Mouse (Mus musculus) cerebellum, adult 2 months (tissue): ENCODE data around the gene Arpp21.

Experiments used
- CTCF ChIP-seq: fragments of 200-500 bp; IDR thresholded peaks from 2 replicates; pipeline ENCODE4 v1.5.1; 2011; ENCODE audit warnings: low read depth, mild to moderate bottlenecking, control low read depth, low read length, moderate library complexity, borderline replicate concordance; ENCODE audit not compliant: insufficient read depth
- POLR2A ChIP-seq: fragments of 200-500 bp; IDR thresholded peaks from 2 replicates; pipeline ENCODE4 v1.6.1; 2011; ENCODE audit warnings: low read length, control low read depth, borderline replicate concordance; ENCODE audit not compliant: insufficient read depth

DNA sequence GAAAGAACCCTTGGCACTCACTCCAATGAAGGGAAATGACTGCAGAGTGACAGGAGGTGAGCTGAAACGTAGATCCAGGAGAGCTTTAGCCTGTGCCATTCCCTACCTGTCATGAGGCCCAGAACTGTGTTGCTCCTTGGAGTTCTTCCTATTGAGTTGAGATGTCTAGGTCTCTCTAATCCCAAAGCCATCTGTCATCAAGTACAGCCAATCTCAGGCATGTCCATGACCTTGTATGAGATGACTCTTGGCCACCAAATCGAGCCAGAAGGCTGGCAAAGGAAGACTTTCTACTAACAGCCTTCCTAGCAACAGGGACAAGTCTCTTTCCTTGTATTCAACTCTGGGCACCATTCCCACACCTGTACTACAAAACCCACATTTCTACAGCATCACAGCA lies 25.0 kb upstream of the Arpp21 start:
- no peak for TF ChIP-seq CTCF
- no peak for TF ChIP-seq POLR2A
